Mouse (Mus musculus) layer of hippocampus, postnatal 14 days (tissue): ENCODE measurements around the gene Prss28. TPM values are rescaled to one million over a fixed set of nuclear protein-coding genes. Genes with fewer than 3 reads are reported as not detected.

ENCODE experiments used
- DNase-seq, 2 experiments: peaks; one replicate each; pipeline ENCODE4 v3.0.0; 2021 to 2022; ENCODE audit warnings: low spot score in 2 of 2, mixed read lengths in 1 of 2
- long read RNA-seq, 2 experiments: library from polyadenylated mRNA; stranded (forward); transcript quantifications; one replicate each; pipeline ENCODE4 v2.0.0; 2021
- total RNA-seq, 2 experiments: library from RNA; stranded (reverse); gene quantifications; 2 replicates each; pipeline ENCODE4 v1.2.3; 2021

The Prss28 gene
- total RNA-seq: not detected
- long read RNA-seq, experiment 1: 0 reads
- long read RNA-seq, experiment 2: 0 reads

DNA sequence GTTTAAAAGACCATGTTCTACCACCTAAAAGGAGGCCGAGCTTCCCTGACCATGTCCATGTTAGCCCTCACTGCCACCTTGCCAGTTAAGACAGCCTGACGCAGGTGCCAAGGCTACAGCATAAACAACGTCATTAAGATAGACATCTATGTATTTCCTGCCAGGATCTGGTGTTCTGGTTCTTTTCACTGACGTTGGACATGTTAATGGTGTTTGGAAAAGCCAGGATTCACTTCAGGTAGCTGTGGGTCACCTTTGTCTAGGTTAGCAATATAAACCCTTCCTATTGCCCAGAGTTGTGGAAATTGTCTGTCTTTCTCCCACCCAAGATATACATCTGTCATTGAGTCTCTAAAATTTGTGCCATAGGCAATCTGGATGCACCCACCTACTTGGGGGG, at the start of gene Prss28:
TSS of gene Prss28 (plus strand) at position 301 of the 400 bp plus-strand sequence.
- no peak for DNase-seq

DNA sequence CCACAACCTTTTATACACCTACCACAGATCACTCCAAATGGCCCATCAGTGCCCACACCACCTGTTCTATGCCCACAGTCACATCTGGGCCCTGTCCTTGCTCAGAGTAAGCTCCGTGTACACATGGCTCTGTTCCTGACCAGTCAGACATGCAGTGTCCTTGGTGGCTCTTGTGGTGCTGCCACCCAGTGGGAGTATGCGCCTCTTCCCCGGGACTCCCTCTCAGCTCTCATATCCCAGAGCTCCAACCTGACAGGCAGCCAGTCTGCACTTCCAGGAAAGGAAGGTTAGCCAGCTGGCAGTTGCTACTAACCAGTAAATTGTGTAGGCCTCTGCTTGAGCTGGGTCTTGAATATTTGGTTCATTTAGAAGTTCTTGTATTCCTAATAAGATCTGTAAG, 44.0 kb upstream of the Prss28 start:
- peak in 1 of 2 experiments; percentile 54 for DNase-seq

DNA sequence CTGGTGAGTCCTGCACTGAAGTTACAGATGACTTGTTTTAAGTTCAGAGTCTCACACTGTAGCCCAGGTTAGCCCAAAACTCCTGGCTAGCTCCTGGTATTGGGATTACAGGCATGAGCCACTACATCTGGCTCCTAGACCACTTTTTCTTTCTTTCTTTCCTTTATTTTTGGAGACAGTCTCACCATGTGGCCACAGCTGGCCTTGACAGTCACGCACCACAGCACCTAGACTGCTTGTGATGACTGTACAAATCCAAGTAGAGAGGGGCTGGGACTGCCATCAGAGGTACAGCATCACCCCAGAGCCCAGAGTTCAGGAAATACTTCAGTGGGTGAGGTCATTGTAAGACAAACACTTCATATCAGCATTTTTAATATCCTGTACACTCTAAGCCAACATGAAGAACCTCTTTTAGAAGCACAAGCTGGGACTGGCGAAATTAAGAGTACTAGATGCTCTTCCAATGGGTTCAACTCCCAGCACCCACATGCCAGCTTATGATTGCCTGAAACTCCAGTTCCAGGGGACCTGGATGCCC, 37.6 kb upstream of the Prss28 start:
- no peak for DNase-seq

DNA sequence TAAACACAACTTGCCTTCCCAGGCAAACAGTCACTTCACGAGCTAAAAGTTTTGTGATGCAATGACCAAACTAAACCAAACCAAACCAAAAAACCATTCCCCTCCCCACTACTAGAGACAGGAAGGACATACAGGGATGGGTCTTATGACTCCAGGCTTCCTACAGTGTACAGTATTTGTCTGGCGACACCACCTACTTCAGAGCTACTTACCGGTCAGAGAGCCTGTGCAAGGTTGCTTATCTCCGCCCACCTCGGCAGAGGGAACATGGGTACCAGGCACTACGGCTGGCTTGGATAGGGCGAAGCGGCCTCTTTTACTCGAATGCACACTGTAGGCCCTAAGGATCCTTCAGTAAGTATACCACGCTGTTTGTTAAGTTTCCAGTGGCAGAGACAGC, 36.1 kb upstream of the Prss28 start:
- no peak for DNase-seq

DNA sequence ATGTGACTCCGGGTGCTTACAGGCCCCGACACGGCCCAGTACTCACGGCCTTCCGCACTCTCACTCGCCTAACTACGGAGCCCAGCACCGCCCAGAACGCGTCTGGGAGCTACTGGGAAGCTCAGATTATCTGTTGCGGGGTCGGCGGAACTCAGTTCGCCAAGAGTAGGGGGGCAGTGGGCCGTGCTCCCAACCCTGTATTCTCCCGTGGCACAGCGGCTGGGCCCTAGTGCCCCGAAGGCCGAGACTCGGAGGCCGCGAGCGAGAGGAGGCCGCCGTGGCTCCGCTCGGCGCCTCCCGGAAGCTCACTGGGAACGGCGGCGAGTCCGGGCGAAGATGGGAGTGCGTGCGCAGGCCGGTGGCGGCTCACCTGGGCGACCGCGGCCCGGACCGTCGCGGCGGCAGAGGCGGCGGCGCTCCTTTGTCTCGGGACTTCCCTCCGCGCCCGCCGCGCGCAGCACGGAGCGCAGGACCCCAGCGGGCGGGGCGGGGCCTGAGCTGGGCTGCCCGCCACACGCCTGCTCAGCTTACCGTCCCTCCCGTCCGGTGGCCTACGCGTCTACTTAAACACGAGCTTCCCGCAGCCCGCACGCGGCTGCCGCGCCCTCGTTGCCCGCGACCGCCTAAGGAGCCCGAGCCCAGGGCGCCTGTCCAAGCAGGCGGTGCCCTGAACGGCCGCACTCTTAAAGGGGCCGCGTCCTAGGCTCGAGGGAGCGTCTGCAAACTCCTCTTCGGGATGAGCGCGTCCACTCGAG, 35.3 kb upstream of the Prss28 start:
- peak; percentile 45 to 99 for DNase-seq

DNA sequence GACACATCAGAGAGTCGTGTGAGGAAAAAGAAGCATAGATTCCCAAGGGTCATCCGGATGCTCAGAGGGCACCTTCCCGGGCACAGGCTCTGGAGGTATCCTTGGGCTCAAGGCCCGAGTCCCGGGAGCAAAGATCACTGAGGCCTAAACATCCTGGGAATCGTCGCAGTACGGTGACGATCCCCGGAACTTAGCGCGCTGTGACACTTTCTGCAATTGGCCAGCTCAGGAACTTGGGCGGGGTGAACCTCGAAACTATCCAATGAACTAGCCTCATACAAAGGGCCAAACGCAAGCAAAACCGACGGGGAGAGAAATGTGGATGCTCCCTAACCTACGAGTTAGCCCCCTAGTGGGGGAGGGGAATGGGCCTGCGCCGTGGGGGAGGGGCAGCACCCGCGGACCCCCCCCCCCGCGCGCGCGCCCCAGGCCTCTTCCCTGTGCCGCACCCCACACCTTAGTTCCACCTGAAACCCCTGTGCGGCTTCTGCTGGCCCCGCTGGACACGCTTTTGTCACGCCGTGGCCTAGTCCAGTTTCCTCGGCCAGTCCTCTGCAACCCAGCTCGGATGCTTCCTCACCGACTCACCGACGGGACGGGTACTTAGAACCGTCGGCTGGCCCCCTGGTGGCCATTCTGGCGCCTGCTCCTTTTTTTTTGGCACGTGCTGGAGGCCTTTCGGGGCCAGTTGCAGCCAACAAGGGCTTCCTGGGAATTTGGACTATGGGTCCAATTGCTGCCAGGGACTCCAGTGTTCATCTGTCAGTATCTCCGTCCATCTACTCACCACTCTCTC, 34.5 kb upstream of the Prss28 start:
- peak; percentile 98 to 100 for DNase-seq

DNA sequence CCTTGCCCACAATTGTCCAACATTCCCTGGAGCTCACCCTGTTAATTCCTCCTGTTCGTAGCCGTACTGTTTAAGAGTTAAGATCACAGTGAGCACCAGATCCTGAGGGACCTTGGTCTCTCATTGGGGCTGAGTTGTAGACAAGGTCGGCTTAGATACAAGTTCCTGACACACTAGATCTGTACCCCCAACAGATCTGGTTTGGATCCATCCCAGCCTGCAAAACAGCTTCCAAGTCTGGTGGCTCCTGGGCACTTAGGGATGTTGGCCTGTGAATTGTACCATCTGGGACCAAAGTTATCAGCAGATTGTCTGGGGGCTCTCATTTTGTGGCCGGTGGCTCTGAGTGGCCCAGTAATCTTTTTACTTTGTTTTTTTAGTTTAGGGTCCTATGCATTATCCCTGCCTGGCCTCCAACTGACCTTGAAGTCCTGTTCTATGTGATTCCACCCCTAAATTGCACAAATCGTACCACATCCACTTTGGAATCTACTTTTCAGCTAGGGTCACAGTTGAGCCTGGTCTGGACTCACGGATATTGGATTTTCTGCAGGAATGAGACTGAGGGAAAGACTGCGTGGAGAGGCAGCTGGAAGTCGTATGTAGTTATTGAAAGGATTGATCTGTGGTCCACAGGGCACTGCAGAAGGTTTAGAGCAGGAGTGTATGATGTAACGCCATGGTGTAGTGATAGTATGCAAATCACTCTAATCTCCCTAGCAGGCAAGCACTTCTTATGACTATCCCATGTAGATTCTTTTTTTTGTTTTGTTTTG, 33.7 kb upstream of the Prss28 start, which contains the start of gene Ube2i:
TSS of gene Ube2i (minus strand) at position 52 of the 776 bp plus-strand sequence.
- DNase-seq: no peak

DNA sequence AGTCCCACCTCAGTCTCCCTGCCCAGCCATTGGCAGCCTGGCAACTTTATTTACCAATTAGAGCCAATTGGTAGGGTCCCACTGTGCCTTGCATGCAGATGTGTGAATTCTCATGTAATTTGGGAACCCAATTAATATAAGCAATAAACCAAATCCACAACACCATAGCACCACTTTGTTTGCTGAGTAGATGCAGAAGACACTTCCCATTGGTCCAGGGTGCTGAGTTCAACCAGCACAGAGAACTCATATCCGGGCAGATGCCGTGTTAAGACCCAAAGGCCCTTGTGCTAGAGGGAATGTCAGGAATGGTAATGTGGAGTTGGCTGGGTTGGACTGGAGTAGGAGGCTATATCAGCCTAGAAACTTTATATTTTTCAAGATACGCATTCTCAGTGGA, 32.6 kb upstream of the Prss28 start:
- DNase-seq: no peak

DNA sequence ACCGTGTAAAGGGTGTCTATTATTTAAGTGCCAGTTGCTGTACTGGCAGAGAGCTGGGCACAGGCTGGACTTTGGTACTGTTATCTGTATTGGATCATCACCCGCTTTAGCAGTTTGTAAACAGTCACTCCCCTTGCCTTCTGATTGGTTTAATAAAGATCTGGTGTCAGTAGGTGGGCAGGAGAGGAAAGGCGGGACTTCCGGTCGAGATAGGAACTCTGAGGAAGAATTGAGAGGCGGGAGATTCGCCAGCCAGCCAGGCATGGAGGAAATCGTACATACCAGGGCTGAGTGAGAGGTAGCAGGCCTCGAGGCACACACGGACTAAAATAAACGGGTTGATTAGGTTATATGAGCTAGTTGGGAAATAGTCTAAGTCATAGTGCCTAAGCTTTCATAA, 26.3 kb upstream of the Prss28 start:
- no peak for DNase-seq

DNA sequence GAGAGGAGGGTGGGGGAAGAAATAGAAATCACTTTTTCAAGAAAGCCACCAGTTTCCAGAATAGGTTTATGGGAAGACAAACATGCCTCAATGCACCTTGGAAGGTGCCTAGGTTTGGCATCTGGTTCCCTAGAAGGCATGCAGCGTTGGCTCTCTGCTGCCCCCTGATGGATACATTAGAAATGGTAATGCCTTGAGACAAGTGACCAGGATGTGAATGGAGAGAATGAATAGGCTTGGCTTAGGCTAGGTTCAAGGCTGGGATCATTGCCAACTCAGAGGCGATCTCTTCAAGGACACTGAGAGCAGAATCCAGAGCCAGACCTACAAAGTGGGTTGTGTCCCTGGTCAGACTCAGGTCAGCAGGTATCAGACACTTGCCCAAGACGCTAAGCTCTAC, 23.4 kb upstream of the Prss28 start:
- DNase-seq: peak; percentile 29 to 66

DNA sequence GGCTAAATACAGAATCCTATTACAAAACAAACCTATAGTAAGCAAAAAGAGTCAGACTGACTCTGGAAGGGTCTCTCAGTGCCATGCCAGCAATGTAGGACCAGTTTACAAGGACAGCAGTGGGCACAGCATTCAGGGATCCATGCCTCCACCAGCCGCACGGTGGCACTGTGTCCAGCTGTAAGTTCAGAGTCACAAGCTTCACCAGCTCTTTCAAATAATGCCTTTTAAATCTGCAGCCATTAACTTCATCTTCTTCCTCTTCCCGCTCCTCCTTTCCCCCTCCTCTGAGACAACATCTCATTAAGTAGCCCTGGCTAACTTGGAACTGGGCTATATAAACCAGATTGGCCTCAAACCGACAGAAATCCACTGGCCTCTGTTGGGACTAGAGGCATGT, 19.6 kb upstream of the Prss28 start:
- DNase-seq: peak; percentile 26 to 42

DNA sequence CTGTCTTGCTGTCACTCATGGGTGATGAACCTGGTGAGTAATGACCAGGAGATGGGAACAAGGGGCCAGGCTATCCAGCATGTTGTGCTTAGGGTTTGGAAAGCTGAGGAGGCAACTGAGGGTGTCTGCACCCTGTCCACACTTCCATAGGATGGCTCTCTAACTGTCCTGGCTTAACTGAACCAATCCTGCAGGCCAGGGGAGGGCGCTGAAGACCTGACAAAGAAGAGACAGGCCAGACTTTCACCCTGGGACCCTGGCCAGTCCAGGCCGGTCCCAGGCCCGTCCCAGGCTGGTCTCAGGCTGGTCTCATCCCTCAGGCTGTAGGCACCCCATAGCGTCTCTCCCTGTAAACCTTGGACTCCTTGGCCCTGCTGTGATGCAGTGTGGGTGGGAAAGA, 18.0 kb upstream of the Prss28 start:
- DNase-seq: no peak

DNA sequence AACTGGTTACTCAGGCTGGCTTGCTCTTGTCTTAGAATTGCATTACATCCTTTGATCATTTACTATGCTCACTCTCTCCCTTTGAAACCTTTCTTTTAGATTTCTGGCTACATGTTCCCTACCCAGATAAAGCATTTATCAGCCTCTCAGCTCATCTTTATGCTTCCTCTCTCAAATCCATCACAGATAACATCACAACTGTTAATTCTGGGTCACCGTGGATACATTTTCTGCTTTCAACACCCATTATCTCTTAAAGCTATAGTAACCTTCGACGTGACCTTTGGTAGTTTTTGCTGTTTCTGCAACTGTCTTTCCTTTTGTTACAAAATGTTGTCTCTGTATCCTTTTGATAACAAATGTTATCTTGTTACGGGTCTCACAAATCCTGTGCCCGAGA, 15.0 kb upstream of the Prss28 start:
- DNase-seq: no peak

DNA sequence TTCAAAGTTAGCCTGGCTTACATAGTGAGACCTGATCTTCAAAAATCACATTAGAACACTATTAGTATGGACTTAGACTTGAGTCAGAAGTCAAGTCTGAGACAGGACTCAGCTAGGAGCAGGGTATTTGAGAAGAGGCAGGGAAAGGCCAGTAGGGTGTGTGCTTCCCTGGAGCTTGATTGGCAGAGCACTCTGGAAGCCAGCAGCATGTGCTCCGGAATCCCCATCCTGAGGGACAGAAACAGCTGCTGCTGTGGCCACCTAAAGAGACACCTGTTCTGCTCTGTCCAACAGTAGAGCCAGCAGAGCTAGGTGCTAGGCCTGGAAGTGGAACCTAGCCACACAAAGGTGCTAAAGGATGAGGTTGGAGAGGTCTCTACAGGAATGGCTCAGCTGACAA, 14.3 kb upstream of the Prss28 start:
- no peak for DNase-seq

DNA sequence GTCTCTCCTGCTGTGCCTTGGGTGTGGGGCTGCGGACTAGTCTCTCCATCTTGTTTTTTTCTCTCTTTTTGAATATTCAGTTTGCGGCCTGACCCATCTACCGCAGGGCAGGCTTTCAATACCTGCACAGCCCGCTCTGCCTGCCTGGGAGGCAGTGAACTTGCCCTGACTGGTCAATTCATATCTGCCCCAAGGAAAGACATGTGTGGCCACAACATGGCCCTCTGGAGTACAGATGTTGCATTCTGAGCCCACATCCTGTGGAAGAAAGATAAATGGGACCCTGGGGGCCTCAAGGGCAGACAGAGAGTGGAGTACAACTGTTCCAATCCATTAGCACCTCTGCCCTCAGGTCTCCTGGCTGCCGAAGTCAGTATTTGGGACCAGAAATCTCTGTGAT, 10.4 kb upstream of the Prss28 start, which contains the start of gene Prss34:
TSS of gene Prss34 (plus strand) at position 301 of the 400 bp plus-strand sequence.
- DNase-seq: no peak

DNA sequence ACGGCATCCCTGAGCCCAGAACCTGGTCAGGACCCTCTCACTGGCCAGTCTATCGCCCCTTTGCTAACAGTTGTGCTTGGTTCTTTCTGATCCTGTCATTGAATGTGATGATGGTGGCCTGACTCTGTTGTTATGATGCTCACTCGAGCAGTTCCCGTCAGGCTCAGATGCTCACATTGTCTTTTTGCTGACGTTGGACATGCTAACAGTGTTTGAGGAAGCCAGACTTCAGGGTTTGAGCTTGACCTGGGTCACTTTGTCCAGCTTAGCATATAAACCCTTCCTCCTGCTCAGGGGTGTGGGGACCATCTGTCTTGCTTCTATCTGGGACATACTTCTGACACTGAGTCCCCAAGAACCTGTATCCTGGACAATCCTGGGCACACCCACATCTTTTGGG, 9.9 kb downstream of the Prss28 start, which contains the start of gene Prss29:
TSS of gene Prss29 (plus strand) at position 301 of the 400 bp plus-strand sequence.
- DNase-seq: no peak

DNA sequence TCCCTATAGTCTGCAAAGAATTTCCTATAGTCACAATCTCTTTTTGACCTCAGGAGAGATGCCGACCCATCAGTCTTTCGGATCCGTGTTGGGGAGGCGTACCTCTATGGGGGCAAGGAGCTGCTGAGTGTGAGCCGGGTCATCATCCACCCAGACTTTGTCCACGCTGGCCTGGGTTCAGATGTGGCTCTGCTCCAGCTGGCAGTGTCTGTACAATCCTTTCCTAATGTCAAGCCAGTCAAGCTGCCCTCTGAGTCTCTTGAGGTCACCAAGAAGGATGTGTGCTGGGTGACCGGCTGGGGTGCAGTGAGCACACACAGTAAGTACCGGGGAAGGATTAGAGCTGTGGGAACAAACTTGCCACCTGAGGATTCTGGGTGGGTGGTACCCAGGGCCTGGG, 12.4 kb downstream of the Prss28 start:
- DNase-seq: no peak

DNA sequence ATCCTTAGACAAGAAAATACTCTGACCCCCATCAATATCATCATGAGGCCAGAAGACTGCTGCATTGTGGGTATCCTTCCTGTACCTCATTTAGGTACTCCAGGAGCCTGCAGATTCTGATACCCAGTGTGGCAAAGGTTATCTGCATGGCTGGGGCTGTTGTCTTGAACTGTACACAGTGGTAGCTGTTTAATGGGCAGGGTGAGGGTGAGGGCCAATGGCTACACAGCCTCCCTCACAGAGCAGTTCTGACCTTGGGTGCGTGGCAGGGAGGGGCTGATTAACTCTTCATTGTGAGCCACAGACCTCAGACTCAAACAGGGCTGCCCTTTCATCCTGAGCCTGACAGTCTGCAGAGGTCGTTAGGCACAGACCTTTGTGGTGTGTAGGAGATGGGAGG, 14.5 kb downstream of the Prss28 start:
- DNase-seq: no peak

DNA sequence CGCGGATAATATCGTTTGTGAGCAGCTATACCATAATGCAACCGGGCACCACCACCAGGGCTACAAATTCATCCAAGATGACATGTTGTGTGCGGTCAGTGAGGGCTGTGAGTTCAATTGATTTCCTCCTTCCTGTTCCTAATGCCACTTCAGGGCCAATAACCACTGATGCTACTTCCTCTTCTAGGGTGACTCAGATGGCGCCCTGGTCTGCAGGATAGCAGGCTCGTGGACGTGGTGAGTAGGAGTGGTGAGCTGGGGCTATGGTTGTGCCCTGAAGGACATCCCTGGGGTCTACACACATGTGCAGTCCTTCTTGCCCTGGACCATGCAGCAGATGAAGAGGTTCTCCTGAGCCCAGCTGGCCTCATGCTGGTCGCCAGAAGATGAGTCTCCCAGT, 23.9 kb downstream of the Prss28 start:
- DNase-seq: no peak

DNA sequence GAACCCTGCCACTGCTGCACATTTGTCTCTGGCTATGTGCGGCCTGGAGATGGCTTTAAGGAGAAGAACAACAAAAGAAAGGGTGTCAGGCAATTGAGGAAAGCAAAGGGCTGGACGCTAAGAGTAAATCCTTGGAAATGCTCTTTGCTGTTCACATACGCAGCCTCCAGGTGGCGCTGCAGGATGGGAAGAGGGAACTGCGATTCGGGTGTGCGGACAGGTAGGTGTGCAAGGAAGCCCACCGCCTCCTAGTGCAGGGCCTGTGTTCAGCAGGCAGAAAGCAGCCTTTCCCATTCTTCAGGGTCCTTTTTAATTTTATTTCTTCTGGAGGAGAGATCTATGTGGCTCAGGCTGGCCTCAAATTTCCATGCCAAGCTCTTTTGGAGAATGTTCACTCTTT, 25.5 kb downstream of the Prss28 start:
- DNase-seq: peak; percentile 61 to 63

DNA sequence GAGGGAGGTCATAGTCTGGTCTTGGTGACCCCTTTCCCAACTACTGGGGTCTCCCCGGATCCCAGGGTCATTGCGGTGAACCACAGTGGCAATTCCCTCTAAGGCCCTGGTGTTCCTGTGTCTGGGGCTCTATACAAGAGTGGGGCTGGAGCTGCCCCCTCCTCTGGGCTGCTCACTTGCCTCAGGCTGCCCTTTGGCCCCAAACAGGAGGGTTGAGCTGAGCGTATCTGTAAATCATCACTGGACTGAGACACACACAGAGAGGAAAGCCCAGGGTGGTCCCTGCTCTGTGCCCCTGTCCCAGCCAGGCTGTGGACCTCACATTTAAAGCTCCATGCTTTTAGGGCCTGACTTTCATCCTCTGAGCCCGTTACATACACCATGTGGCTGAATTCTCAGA, 29.8 kb downstream of the Prss28 start:
- no peak for DNase-seq
